Mouse (Mus musculus) C2C12 (cell line): ENCODE measurements around the gene Ubc. TPM values are rescaled to one million over a fixed set of nuclear protein-coding genes. Genes with fewer than 3 reads are reported as not detected.
"Not testable (repeated sequence)": the region's sequence is repeated elsewhere in the genome, so short reads cannot be mapped to it uniquely, and the experiment has no call there.

Experiments used
- H3K27me3 ChIP-seq: one replicate; pipeline ENCODE4 v1.6.1; 2011; ENCODE audit not compliant: control insufficient read depth, insufficient read depth, insufficient read length
- H3K36me3 ChIP-seq: one replicate; pipeline ENCODE4 v1.6.1; 2011; ENCODE audit not compliant: control insufficient read depth, insufficient read depth
- H3K4me3 ChIP-seq: one replicate; pipeline ENCODE4 v1.5.1; 2011; ENCODE audit warnings: mild to moderate bottlenecking, control low read depth; ENCODE audit not compliant: poor library complexity, insufficient read depth, severe bottlenecking
- H3K79me2 ChIP-seq: one replicate; pipeline ENCODE4 v1.6.1; 2011; ENCODE audit not compliant: control insufficient read depth, insufficient read depth
- H3K79me3 ChIP-seq: one replicate; pipeline ENCODE4 v1.6.1; 2011; ENCODE audit warnings: low read depth, control low read depth
- H3ac ChIP-seq: one replicate; pipeline ENCODE3; 2011; ENCODE audit warnings: low read depth; ENCODE audit not compliant: control insufficient read depth, insufficient read length
- CEBPB ChIP-seq: IDR thresholded peaks from one replicate; pipeline ENCODE4 v1.6.1; 2011; ENCODE audit warnings: low read depth, mild to moderate bottlenecking, control low read depth, moderate library complexity
- CTCF ChIP-seq: IDR thresholded peaks from one replicate; pipeline ENCODE4 v1.5.1; 2011; ENCODE audit not compliant: control insufficient read depth, insufficient read depth, insufficient read length
- FOSL1 ChIP-seq: IDR thresholded peaks from one replicate; pipeline ENCODE4 v1.8.0; 2011; ENCODE audit warnings: mild to moderate bottlenecking, low read length; ENCODE audit not compliant: poor library complexity, insufficient read depth, severe bottlenecking
- MAX ChIP-seq: IDR thresholded peaks from one replicate; pipeline ENCODE4 v1.6.1; 2011; ENCODE audit warnings: mild to moderate bottlenecking, control low read depth
- MYOD1 ChIP-seq: IDR thresholded peaks from one replicate; pipeline ENCODE4 v1.6.1; 2011; ENCODE audit warnings: low read depth; ENCODE audit not compliant: control insufficient read depth, insufficient read length
- MYOG ChIP-seq: IDR thresholded peaks from one replicate; pipeline ENCODE4 v1.6.1; 2011; ENCODE audit not compliant: control insufficient read depth, insufficient read length; ENCODE audit errors: extremely low read depth
- USF1 ChIP-seq: IDR thresholded peaks from one replicate; pipeline ENCODE4 v1.6.1; 2011; ENCODE audit warnings: low read depth, mild to moderate bottlenecking, control low read depth, moderate library complexity
- polyA plus RNA-seq: library from polyadenylated mRNA; unstranded; fragments of >200 nt; fragmentation: generic; extraction: Trizol; gene quantifications from one replicate; pipeline ENCODE4 v1.2.1, GENCODE M21; 2012; ENCODE audit warnings: missing spikeins

The Ubc gene
- polyA plus RNA-seq, 1 experiment = 918 TPM

GRCm38 (mm10) chr5:125400903-125401302, 10.9 kb upstream of the Ubc start:
- Histone ChIP-seq H3K4me3 (no peak overlapping the region), H3K79me3 (no peaks in the 10 kb centered on the region), H3K79me2 (no peaks in the 10 kb centered on the region), H3K27me3 (no peaks in the 10 kb centered on the region), H3ac (no peak overlapping the region), H3K36me3 (no peaks in the 10 kb centered on the region)
- TF ChIP-seq CTCF = no peak
- TF ChIP-seq MYOD1 = no peak
- TF ChIP-seq FOSL1 = no peak
- TF ChIP-seq CEBPB = no peak
- no peak for TF ChIP-seq USF1
- TF ChIP-seq MYOG = no peak
- TF ChIP-seq MAX = no peak

GRCm38 (mm10) chr5:125395008-125395407, 5.0 kb upstream of the Ubc start:
- H3K79me2 ChIP-seq = peaks cover 11% of the 10 kb centered on the region
- H3ac ChIP-seq = no peak overlapping the region
- H3K4me3 ChIP-seq = no peak overlapping the region
- H3K27me3 ChIP-seq = no peaks in the 10 kb centered on the region
- H3K36me3 ChIP-seq = no peaks in the 10 kb centered on the region
- peaks cover 2% of the 10 kb centered on the region for H3K79me3 ChIP-seq
- TF ChIP-seq USF1 (peak; percentile 80), MYOG (no peak), MYOD1 (no peak), CEBPB (no peak), CTCF (no peak)

- H3K79me3 ChIP-seq = peaks cover 8% of the 10 kb centered on the region
- TF ChIP-seq USF1 (peak; percentile 2), MYOG (no peak), CEBPB (no peak), FOSL1 (no peak), CTCF (no peak), MAX (peak; percentile 53)
- peaks cover 19% of the 10 kb centered on the region for H3K79me2 ChIP-seq
- peak overlapping the region; percentile 41 for H3ac ChIP-seq
- no peaks in the 10 kb centered on the region for H3K27me3 ChIP-seq
- H3K36me3 ChIP-seq = peaks cover 2% of the 10 kb centered on the region
- H3K4me3 ChIP-seq = peak overlapping the region; percentile 21
Measured at GRCm38 (mm10) chr5:125393622-125394603, 3.9 kb upstream of the Ubc start.

GRCm38 (mm10) chr5:125392977-125393621, 3.1 kb upstream of the Ubc start:
- TF ChIP-seq CEBPB (no peak), FOSL1 (peak; percentile 41), USF1 (peak; percentile 40), CTCF (no peak), MYOD1 (peak; percentile 73), MYOG (no peak), MAX (peak; percentile 18)
- H3K4me3 ChIP-seq = no peak overlapping the region
- peak overlapping the region; percentile 29 for H3ac ChIP-seq
- H3K27me3 ChIP-seq = no peaks in the 10 kb centered on the region
- H3K79me3 ChIP-seq = peaks cover 16% of the 10 kb centered on the region
- peaks cover 10% of the 10 kb centered on the region for H3K36me3 ChIP-seq
- peaks cover 27% of the 10 kb centered on the region for H3K79me2 ChIP-seq

DNA sequence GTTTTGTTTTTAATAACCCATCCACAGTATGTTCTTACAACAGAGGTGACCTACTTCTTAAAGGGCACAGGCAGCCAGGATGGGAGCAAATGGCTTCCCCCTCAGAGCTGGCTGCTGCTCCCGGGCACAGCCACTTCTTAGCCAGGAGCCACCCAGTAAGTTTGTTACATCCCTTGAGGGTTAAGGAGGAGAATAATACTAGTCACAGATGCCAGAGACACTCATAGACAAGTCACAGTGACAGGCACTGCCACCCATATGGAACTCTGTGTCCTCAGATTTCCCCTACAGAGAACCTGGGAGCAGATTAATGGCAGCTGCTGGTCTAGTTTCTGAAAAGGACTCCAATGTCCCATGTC, 2.6 kb upstream of the Ubc start:
- no peaks in the 10 kb centered on the region for H3K27me3 ChIP-seq
- no peak overlapping the region for H3ac ChIP-seq
- peaks cover 17% of the 10 kb centered on the region for H3K79me3 ChIP-seq
- no peak for TF ChIP-seq USF1
- TF ChIP-seq MAX = no peak
- TF ChIP-seq MYOG = no peak
- no peak for TF ChIP-seq CTCF
- TF ChIP-seq MYOD1 = no peak
- no peak for TF ChIP-seq FOSL1
- no peak for TF ChIP-seq CEBPB
- peaks cover 12% of the 10 kb centered on the region for H3K36me3 ChIP-seq
- H3K4me3 ChIP-seq = no peak overlapping the region
- peaks cover 30% of the 10 kb centered on the region for H3K79me2 ChIP-seq

DNA sequence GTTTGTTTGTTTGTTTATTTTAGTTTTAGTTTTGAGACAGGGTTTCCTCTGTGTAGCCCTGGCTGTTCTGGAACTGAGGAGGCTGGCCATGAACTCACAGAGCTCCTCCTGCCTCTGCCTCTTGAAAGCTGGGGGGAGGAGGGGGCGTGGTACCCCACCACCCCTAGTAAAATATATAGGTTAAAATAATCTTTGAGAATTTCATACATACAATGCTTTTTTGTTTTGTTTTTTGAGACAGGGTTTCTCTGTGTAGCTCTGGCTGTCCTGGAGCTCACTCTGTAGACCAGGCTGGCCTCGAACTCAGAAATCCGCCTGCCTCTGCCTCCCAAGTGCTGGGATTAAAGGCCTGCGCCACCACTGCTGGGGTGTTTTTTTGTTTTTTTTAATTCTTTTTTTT, 2.2 kb upstream of the Ubc start:
- Histone ChIP-seq H3K79me3 (peaks cover 17% of the 10 kb centered on the region), H3K4me3 (peak overlapping the region; percentile 11), H3K79me2 (peaks cover 30% of the 10 kb centered on the region), H3K36me3 (peaks cover 12% of the 10 kb centered on the region)
- not testable (repeated sequence) for H3ac ChIP-seq, H3K27me3 ChIP-seq
